Comparison of ENCODE assay signal across 27 mouse cellular contexts in genomic region chr11:108244241-108244640, GRCm38 (mm10).
A peak's percentile ranks its signal among the peaks of the same experiment; 100 is the strongest.
DNase-seq lines count a peak whose midpoint lies in the region; ATAC-seq and TF ChIP-seq lines count a peak whose summit lies in the region.
"Had no signal": no experiment of that assay in that cellular context is flagged by ENCODE, and none has a peak within 500 bp of the region (broad histone marks: within the 10 kb centered on the region; RNA-seq: fewer than 3 reads in every experiment).

No protein-coding gene starts in this region.

- H3K27me3 ChIP-seq in G1E (ENCODE audit: insufficient read depth, low read length) = no peaks in the 10 kb centered on the region; the same call in 1 of the 2 replicates
- no peaks in the 10 kb centered on the region for H3K27me3 ChIP-seq in neural tube, embryonic 15.5 days (replicated peaks)
- no peaks in the 10 kb centered on the region for H3K27me3 ChIP-seq in forebrain, embryonic 10.5 days (ENCODE audit: poor library complexity, severe bottlenecking)
- H3K27me3 ChIP-seq: embryonic facial prominence, embryonic 12.5 days; hindbrain, embryonic 15.5 days; kidney, embryonic 15.5 days; limb, embryonic 12.5 days; liver, embryonic 13.5 days; neural tube, embryonic 12.5 days had no signal

- DNase-seq in CD4-positive helper T cell, adult 2 months (ENCODE audit: low read depth, low spot score) = peak; percentile 38
- DNase-seq in G1E (ENCODE audit: low spot score) = no peak
- peak; percentile 46 for DNase-seq in naive thymus-derived CD4-positive, alpha-beta T cell, adult 2 months (ENCODE audit: low read depth)
- DNase-seq in forebrain, embryonic 10.5 days (ENCODE audit: extremely low spot score, low spot score) = no peak
- DNase-seq in left cerebral cortex, postnatal 10 days (ENCODE audit: extremely low spot score in 1 of 2, low spot score in 2 of 2) = no peak
- no peak for DNase-seq in cerebellum, postnatal 4 days (ENCODE audit: low spot score in 2 of 2)
- DNase-seq: adrenal gland, postnatal 25 days; cerebellum, adult 8-10 months; gastrocnemius, postnatal 10 days; heart, adult 18-20 months; heart, postnatal 36 days; kidney, postnatal 4 days; layer of hippocampus, adult 9-11 months; liver, embryonic 13.5 days had no signal

- H3K9me3 ChIP-seq in G1E (replicated peaks) = peaks cover 30% of the 10 kb centered on the region
- no peaks in the 10 kb centered on the region for H3K9me3 ChIP-seq in neural tube, embryonic 15.5 days (replicated peaks)
- no peaks in the 10 kb centered on the region for H3K9me3 ChIP-seq in forebrain, embryonic 10.5 days
- H3K9me3 ChIP-seq: embryonic facial prominence, embryonic 12.5 days; hindbrain, embryonic 15.5 days; kidney, embryonic 15.5 days; limb, embryonic 12.5 days; liver, embryonic 13.5 days; neural tube, embryonic 12.5 days had no signal

- H3K4me3 ChIP-seq in G1E (ENCODE audit: low read depth, low read length) = no peak overlapping the region
- H3K4me3 ChIP-seq in neural tube, embryonic 15.5 days (replicated peaks) = no peak overlapping the region
- H3K4me3 ChIP-seq in forebrain, embryonic 10.5 days = no peak overlapping the region
- H3K4me3 ChIP-seq: embryonic facial prominence, embryonic 12.5 days; erythroblast, embryonic 14.5 days; hindbrain, embryonic 15.5 days; kidney, embryonic 15.5 days; left cerebral cortex, adult 2 months; limb, embryonic 12.5 days; liver, embryonic 13.5 days; neural tube, embryonic 12.5 days had no signal

- 76% methylated on average over 2 of the region's 2 CpGs for WGBS in neural tube, embryonic 15.5 days
- 75% methylated on average over 2 of the region's 2 CpGs for WGBS in forebrain, embryonic 10.5 days

- TF ChIP-seq CTCF in G1E (IDR thresholded peaks at IDR 0.05; ENCODE audit: low read depth, low read length) = no peak

- intact Hi-C loops in left cerebral cortex, postnatal 10 days (cut with DNase I) = no loop called here

- H3K4me2 ChIP-seq in neural tube, embryonic 15.5 days = no peak overlapping the region
- H3K4me2 ChIP-seq: embryonic facial prominence, embryonic 12.5 days; hindbrain, embryonic 15.5 days; kidney, embryonic 15.5 days; limb, embryonic 12.5 days; liver, embryonic 13.5 days; neural tube, embryonic 12.5 days had no signal

- H3K9ac ChIP-seq in neural tube, embryonic 15.5 days (replicated peaks) = no peak overlapping the region
- H3K9ac ChIP-seq: embryonic facial prominence, embryonic 12.5 days; hindbrain, embryonic 15.5 days; kidney, embryonic 15.5 days; limb, embryonic 12.5 days; liver, embryonic 13.5 days; neural tube, embryonic 12.5 days had no signal

- peaks cover 52% of the 10 kb centered on the region for H3K4me1 ChIP-seq in G1E (ENCODE audit: insufficient read depth, low read depth, low read length)
- H3K4me1 ChIP-seq in neural tube, embryonic 15.5 days = peaks cover 23% of the 10 kb centered on the region
- H3K4me1 ChIP-seq in forebrain, embryonic 10.5 days = peaks cover 5% of the 10 kb centered on the region
- H3K4me1 ChIP-seq: embryonic facial prominence, embryonic 12.5 days had no signal

- ATAC-seq in G1E (ENCODE audit: extremely low read depth, insufficient number of reproducible peaks, low FRiP score, poor library complexity, severe bottlenecking) = peak; percentile 23; the same call in 1 of the 2 replicates
- ATAC-seq in hematopoietic stem cell, adult 5-6 weeks (replicated peaks in 1 of 2; ENCODE audit: insufficient read depth in 1 of 2, low FRiP score in 2 of 2, low TSS enrichment in 1 of 2, low read depth in 1 of 2, poor library complexity in 2 of 2, severe bottlenecking in 2 of 2) = peak; percentile 54 to 67
- ATAC-seq in neural tube, embryonic 15.5 days (ENCODE audit: low FRiP score) = no peak
- ATAC-seq: forebrain, embryonic 14.5 days; intestine, postnatal 0 days; lung, postnatal 0 days; midbrain, embryonic 16.5 days had no signal

- no peaks in the 10 kb centered on the region for H3K36me3 ChIP-seq in G1E (replicated peaks)
- no peaks in the 10 kb centered on the region for H3K36me3 ChIP-seq in neural tube, embryonic 15.5 days
- H3K36me3 ChIP-seq in forebrain, embryonic 10.5 days (replicated peaks) = no peaks in the 10 kb centered on the region
- H3K36me3 ChIP-seq: embryonic facial prominence, embryonic 12.5 days; hindbrain, embryonic 15.5 days; kidney, embryonic 15.5 days; limb, embryonic 12.5 days; liver, embryonic 13.5 days; neural tube, embryonic 12.5 days had no signal

- no peak overlapping the region for H3K27ac ChIP-seq in neural tube, embryonic 15.5 days (replicated peaks)
- H3K27ac ChIP-seq in forebrain, embryonic 10.5 days = no peak overlapping the region
- H3K27ac ChIP-seq: embryonic facial prominence, embryonic 12.5 days; hindbrain, embryonic 15.5 days; kidney, embryonic 15.5 days; left cerebral cortex, adult 2 months; limb, embryonic 12.5 days; neural tube, embryonic 12.5 days had no signal

Comparison
In these comparisons a context has a peak if more than half of its experiments do, and no peak if none do; other contexts are left out.
1. DNase-seq: peak in CD4-positive helper T cell, adult 2 months (single experiment) and naive thymus-derived CD4-positive, alpha-beta T cell, adult 2 months (single experiment); none in G1E (single experiment), forebrain, embryonic 10.5 days (single experiment), left cerebral cortex, postnatal 10 days (0 of 2) and cerebellum, postnatal 4 days (0 of 2).